Mouse (Mus musculus): ENCODE data around the gene Foxp1.

The Foxp1 gene

DNA sequence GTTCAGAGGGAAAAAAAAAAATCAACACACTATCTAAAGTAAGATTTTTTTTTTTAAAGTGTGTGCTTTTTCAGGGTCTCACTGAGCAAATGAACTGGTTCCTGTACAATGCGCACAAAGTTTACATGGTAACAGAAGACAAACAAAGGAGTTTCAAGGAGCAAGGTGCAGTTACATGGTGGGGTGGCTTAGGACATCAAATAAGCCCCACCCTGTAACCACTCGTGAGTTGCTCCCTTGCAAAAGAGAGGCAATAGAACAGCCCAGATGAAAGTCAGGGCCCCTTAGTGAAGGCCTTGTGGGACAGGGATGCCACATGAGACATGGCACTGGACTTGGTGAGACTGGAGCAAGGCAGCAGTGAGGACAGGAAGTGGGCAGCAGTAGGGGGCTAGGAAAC lies 353.8 kb downstream of the Foxp1 start:
- DNase-seq, result no peak

DNA sequence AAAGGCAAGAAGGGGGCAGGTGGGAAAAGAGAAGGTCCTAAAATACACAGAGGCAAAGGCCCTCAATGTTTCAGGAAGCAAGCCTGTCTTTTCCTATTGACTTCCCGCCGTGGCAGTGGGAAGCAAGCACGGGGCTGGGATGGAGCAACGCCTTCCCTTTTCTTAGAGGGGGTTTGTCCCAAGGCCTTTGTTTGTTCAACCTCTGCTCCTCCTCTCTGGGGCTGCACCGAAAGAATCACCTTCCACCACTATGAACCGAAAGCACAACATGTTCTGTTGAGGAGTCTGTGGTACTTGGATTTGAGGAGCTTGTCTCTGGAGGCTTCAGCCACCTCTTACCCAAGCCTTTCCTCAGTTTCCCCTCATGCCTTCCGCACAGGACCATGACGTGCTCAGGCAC lies 355.5 kb downstream of the Foxp1 start:
- no peak for DNase-seq

DNA sequence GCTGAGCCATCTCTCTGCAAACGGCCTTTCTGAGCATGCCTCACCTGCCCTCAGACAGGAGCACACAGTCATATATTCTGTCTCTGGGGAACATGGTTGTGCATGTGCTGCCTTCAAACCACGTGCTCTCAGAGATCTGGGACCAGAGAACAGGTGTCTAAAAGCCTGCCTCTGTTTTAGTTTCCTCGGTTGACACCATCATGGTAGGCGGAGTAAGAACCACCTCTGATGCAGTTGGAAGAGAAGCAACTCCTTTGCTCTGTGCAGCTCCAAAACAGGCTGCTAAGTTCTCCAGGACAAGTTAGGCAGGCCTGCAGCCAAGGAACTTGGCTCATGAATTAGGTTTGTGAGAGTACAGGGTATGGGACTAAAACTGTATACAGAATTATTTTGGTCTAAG lies 356.4 kb downstream of the Foxp1 start:
- no peak for DNase-seq

DNA sequence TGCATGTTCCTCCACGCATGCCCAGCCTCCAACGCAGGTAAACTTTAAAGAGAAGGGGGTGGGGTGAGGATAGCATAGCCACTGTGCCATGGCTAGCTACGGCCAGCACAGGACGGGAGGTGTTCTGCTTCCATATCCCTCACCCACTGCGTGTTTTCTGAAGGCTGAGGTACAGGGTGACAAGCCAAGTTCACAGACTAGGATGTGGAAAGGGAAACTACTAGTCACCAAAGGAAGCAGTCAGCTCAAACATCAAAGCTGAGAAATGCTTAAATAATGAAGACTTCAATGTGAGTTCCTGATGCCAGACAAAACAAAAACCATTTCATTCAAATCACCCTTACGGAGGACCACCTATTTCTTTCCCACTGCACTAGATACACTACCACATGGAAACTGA lies 357.8 kb downstream of the Foxp1 start:
- no peak for DNase-seq

DNA sequence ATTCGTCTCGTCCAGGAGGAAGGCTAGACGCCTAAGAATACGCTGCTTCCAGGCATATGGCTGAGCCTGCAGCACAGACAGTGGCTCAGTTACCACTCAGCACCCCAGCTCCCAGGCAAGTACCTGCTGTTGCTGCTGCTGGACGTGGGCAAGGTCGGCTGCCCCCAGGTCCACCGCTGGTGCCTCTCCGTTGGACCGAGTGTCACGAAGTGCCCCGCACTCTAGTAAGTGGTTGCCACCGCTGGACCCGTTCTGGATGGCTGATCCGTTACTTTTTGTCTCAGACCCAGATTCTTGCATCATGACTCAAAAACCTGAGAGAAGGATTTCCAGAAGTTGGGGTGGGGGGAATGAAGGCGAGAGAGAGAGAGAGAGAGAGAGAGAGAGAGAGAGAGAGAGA lies 359.8 kb downstream of the Foxp1 start:
- no peak for DNase-seq

DNA sequence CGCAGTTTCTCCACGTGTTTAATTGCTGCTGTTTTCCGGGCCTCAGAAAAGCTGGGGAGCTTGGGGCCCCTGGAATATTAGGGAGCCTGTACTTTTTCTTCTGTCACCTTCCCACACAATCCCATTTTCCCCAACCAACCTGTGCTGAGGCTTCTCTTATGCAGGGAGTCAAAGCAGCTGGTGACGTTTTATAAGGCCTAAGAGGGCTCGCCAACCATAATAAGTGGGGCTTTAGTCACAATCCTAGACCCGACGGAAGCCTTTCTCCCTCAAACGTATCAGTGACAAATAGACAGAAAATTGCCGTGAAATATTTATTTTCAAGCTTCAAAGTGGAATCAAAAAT lies 362.2 kb downstream of the Foxp1 start:
- no peak for DNase-seq

DNA sequence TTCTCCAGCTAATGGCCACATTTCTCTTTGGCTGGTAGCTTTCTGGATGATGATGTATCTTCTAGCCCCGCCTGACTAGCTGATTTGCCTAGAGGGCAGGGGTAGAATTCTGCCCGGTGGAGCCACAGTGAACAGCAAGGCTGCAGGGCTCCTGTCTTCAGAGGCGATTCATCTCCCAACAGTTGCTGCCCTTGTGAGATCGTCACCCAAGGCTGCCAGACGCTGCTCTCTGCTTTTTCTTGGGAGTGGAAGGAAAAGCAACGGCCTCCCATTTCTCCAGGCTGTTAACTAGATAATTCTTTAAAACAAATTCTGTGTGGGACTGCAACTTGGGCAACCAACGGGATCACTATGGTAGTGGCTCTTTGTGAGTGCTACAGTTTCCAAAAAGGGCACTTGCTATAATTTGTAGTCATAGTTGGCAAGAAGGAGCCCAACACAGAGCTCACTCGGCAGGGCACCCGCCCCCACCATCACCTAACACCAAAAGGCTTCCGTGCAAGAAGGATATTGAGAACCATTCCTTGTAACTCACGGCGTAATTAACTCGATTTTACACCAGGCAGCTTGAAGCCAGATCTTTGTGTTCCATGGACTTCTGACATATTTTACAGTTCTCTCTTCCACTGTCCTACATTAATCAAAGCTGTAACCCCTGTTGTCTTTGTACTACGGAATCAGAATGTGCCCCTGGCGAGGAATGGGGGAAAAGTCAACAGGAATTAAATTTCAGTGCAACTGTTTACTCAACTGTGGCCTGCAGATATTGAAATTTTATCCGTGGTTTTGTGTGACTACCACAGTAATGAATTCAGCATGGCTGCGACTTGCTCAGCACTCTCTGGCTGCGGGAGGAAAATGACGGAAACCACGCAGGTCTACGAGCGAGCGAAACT lies 362.8 kb downstream of the Foxp1 start:
- no peak for DNase-seq

DNA sequence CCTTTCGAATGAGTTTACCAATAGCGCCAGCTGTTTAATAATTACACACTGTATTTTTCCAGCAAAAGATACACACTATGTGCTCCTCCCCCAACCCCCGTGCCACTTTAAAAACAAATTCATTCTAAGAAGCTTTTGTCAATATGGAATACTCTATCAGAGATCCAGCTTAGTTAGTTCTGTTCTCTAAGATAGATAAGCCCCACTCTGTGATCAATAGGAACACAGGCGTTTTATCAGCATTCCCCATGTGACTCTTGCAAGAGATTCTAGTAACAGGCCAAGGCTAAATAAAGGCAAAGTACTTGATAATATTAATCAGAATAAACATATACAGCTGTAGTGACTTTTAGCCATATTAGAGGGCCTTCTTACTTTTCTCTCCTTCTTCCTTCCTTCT lies 368.8 kb downstream of the Foxp1 start:
- DNase-seq, result no peak

DNA sequence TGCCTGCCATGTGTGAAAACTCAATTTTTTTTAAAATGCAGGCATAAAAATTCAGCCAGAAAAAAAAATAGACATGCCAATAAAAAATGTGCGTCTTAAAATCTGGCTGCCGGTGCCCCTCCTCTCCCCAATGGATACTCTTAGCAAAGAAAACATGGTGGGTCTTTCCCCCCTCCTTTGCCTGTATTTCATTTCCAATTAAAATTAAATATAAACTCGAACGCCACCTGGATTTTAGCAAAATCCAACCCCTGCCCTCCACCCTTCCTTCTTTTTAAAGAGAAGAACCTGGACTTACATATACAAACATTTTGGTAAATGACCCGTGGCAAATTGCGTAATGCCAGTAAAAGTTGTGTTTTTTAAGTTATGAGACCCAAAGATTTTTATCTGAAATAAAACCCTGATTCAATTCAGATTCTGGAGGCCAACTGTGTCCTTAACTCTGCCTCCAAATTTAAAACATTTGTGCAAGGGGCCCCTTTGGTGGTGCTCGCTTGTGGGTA lies 376.1 kb downstream of the Foxp1 start:
- DNase-seq, result no peak

DNA sequence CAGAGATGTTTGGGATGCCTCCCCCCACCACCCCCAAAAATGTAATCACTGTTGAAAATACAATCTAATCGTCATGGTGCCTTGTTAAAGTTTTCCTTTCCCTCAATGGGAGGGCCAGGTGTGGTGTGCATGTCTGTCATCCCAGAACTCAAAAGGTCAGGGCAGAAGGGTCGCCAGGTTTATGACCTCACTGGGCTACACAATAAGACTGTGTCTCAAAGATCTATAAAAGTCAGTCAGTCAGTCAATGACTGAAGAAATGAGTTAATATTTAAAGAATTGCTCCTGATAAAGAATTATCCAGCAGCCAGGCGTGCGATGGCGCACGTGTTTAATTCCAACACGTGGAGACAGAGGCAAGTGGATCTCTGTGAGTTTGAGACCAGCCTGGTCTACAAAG lies 377.5 kb downstream of the Foxp1 start:
- DNase-seq, result no peak

DNA sequence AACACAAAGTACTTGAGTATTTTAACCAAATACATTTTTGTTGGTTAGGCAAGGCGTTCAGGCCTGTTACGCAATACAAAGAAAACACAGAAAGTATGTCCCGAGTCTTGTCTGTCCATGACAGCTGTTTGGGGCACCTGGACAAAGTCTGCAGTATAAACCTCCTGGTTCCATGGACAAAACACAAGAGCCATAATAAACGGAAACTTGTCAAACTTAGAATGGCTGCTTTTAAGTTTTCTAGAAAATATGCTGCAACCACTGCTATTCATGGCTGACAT lies 378.8 kb downstream of the Foxp1 start:
- DNase-seq, result no peak

DNA sequence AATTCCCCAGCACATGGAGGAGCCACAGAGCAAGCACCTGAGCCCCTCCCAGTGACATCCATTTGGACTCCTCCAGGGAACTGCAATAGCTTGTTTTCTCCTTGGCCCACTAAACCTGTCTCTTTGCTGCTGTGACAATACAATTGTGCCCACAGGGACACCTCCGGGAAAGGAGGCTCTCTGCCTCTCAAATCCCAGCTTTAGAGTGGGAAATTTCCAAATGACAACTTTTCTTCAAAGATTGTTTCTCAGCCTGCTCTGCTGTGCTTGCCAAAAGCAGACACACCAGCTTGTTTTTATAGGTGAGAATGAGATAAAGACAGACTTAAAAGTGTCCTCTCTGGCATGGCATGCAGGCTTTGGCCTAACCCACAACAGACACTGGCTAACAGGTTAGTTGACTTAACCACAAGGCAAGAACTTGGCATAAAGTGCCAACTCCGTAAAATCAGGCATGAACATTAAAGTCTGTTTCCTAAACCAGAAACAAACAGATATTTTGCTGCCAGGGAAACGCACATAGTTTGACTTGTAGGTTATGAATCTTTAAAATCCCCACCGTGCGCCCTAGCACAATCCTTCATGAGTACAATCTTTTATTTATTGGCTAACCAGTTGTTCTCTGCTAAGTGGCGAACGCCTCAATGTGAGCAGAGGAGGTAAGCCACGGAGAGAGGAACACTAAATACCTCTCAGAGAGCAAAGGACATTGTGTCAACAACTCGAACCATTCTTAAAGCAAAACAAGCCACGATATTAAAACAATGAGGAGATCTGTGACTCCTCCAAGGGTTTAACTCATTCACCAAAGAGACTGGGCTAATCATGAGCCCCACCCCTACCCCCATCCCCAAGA lies 379.4 kb downstream of the Foxp1 start:
- no peak for DNase-seq

DNA sequence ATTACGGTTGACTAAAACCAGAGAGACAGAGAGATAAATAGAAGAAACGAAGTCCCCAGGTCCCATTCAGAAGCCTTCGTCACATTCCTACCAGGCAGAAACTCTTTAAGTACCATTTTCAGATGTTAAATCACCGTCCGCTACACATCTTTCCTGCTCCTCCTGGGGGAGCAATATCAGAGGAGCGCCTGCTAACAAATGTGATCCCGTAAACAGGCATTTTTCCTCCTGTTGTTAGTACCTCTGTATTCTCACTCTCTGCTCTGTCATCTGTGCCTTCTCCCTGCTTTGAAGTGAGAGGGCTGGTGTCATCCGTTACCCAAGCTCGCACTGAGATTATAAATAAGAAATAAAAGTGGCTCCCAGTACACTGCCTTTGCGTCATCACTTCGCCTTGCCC lies 384.5 kb downstream of the Foxp1 start:
- no peak for DNase-seq

DNA sequence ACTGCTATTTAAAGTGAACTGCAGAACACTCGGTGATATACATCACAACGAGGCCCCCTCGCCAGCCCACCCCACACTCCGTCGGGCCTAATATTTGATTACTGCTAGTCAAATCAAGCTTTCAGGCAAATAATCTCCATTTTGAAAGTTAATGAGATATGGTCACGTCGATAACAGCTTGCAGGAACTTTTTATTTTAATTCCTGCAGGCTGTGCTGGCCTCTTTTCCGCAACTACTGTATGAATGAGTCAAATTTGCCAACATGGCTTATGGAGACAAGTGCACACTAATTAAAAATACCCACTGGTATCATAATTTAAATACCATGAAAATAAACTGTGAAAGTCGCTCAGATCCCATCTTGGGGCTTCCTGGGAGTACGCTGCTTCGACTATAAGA lies 385.4 kb downstream of the Foxp1 start:
- DNase-seq, result no peak

DNA sequence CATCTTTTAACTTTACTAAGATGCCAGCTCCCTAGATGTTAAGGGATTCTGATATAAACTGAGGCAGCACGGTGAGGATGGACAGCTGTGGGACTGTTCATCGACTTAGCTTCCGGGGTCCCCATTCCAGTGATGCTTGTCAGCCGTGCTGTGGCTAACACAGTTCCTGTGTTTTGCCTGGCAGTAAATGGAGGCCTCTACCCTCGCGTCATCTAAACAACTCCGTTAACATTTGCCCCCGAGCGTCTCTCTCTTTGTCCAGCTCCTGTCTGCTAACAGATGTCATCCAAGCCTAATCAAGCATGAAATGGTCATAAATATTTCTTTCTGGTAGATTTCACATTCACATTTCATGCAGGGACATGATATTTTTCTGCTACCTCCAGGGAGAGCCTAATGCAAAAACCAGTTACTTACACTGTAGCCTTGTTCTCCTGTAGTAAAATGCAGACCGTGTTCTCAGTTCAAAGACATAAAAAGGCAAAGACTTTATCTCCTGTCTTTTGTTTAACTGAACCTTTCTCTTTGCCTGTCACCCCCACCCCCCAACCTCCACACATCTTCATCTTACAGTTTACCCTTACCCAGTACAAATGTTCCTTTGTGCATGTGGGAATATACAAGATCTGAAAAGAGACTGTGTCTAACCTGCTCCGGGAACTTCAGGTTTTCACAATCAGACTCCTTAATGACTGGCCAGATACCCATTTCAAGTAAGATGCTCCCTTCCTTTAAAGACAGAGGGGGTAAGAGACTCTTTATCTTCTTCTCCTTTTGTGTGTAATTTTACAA lies 386.4 kb downstream of the Foxp1 start:
- DNase-seq, result no peak

DNA sequence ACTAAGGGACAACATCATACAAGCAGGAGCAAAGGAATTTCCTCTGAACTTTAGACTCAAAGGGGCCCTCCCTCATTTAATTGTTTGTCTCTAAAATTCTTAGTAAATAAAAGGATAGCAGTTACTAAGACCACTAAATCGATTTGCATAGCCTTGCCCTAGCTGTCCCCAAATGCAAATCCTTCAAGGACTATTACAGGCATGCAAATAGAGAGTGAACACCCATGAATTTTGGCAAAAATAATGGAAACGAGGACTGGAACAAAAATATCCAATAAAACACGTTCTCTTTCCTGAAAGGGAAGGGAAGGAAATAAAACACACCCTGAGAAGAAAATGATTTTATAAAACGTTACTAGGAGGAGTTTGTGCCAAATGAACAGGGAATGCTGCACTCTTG lies 390.7 kb downstream of the Foxp1 start:
- no peak for DNase-seq

DNA sequence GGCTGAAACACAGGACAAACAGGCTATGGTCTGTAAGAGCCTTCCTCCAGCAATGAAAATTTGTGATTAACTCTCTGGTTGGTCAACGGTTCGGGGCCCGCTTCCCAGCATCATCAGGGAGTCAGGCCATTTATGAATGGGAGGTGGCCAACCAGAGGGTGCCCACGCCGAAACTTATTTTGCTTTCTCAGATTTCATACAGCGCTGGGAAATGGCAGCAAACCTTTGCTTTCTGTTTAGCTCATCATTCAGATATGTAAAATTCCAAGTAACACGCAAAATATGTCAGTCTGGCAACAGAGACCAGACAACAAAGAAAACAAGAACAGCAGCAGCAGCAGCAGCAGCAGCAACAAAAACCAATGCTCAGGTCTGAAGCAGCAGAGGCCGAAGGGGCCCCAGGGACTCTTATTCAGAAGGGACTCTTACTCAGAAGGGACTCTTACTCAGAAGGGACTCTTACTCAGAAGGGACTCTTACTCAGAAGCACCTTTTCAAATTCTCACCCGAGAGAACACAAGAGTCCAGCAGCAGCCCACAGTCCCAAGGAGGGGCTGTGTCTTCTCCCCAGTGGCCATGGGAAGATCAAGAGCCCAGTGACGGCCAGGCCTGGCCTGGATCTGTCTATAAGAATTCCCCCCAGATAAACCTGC lies 391.6 kb downstream of the Foxp1 start:
- no peak for DNase-seq

DNA sequence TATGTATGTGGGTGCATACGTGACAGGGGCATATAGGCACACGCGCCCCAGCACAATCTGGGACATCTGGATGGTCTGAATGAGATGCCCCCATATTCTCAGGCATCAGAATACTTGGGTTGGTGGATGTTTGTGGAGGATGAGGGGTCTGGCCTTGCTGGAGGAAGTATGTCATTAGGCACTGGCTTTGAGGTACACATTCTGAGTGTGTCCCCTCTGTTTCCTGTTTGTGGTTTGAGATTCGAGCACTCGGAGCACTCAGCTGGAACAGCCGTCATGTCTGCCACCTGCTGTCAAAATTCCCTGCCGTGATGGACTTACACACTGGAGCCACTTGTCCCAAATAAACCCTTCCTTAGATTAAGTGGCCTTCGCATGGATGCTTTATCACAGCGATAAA lies 395.8 kb downstream of the Foxp1 start:
- no peak for DNase-seq

DNA sequence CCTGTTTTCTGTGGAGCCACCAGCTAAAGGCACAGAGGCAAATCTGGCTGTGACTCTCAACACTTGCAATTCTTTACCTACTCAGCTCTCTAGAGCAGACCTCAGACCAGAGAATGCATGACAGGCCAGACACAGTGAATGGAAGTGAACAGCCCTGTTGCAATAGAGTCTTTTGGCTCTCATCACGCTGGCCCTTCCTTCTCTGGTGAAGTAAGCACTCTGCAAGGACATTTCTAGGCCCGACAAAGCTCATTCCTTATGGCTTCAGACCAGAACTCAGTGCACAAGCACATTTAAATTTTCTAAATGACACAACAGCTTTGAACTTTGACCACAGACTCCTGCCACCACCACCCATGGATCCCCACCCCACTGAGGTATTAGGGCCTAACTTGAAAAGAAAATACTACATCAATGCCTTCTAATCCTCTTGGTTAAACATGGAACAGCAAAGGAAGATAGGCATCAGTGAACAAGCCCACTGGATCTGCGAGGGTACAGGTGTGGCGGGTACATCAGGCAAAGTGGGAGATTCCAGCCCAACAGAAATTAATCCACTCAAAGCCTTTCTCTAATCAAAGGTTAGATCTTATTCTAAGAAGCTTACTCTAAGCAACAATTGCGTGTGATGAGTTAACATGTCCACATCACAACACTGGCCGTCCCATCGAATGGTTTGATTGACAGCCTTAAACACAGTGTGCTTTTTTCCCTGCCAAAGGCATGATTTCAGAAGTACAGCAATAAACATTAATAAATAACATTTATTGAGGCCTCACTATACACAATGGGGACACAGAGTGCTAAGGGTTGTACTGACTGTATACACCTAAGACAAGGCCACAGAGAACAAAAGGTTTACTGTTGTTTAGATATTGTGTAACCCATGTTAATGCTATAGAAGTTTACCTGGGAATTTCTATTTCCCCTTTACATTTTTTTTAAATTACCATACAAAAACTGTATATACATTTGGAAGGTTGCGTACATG lies 401.4 kb downstream of the Foxp1 start:
- no peak for DNase-seq

DNA sequence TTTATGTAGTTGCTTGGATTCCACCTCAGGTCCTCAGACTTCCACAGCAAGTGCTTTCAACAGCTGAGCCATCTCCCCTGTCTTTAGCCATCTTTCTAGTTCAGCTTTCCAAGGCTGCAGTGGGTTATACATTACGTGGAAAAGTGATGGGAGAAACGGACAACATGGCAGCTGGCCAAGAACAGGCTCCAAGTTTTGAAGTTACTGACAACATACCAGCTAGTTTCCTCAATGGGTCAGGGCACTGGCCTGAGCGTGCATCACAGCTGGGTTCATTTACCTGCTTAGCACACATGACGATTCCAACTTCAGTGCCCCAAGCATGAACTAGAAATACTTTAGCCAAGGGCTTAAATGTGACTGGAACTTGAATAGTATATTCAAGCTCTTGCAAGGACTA lies 404.0 kb downstream of the Foxp1 start:
- DNase-seq, result no peak

DNA sequence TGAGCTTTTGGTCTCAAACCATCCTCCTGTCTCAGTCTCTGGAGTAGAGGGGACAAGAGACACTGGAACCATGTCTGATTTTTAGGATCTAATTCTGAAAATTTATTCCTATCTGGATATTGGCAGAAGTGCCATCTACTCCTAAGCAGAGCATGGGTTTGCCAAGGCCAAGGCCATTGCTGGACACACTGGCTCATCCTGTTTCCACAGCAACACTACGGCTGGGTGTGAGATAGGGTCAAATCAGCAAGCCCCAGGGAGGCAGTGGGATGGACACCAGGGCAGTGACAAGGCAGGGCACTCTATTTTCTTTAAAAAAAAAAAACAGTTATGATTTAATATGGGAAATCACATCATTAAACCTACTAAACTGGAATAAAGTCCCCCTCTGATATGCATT lies 405.1 kb downstream of the Foxp1 start:
- no peak for DNase-seq

DNA sequence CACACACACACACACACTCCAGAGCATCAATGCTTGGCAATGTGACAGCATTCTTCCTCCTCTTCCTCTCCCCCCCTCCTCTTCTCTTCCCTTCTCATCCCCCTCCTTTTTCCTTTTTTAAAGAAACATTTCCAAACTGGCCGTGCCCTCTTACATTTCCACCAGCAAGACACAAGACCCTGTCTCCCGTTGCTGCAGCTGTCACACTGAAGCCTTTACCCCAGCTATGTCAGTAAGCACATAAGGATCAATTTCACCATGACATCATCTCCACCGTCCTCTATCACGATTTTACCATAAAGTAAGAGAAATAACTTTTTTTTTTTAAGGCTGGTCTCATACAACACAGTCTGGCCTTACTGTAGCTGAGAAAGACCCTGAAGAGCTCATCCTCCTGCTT lies 410.7 kb downstream of the Foxp1 start:
- DNase-seq, result no peak

Measured in spleen, adult 18-20 months (tissue).